Mouse (Mus musculus) MEL (cell line): ENCODE measurements around the gene Kcnk2. TPM values are rescaled to one million over a fixed set of nuclear protein-coding genes. Genes with fewer than 3 reads are reported as not detected.

Experiments
- DNase-seq: peaks from one replicate; pipeline ENCODE4 v3.0.0; 2011; ENCODE audit warnings: low read depth, low spot score
- H3K27ac ChIP-seq: 2 replicates; pipeline ENCODE4 v1.5.1; 2012; ENCODE audit warnings: low read depth, mild to moderate bottlenecking, control low read depth, low read length, moderate library complexity; ENCODE audit not compliant: control insufficient read depth
- H3K27me3 ChIP-seq, 2 experiments: fragments of 150-350 bp in 1 of 2; sonication (generic) in 1 of 2; 2 replicates each; pipeline ENCODE4 v1.6.1; 2012; ENCODE audit warnings: low read length in 2 of 2, mild to moderate bottlenecking in 2 of 2, improper control_type of control experiment in 1 of 2, moderate library complexity in 1 of 2; ENCODE audit not compliant: insufficient read depth in 2 of 2, control insufficient read depth in 1 of 2
- H3K36me3 ChIP-seq, 2 experiments: 2 replicates each; pipeline ENCODE4 v1.6.1; 2012 to 2014; ENCODE audit warnings: low read length in 2 of 2, improper control_type of control experiment in 1 of 2, inconsistent platforms in 1 of 2, mild to moderate bottlenecking in 1 of 2; ENCODE audit not compliant: insufficient read depth in 2 of 2, control insufficient read depth in 1 of 2
- H3K4me1 ChIP-seq, 2 experiments: fragments of 150-350 bp in 1 of 2; sonication (generic) in 1 of 2; 2 replicates each; pipeline ENCODE4 v1.6.1; 2012; ENCODE audit warnings: low read length in 2 of 2, improper control_type of control experiment in 1 of 2, mild to moderate bottlenecking in 1 of 2; ENCODE audit not compliant: insufficient read depth in 2 of 2, control insufficient read depth in 1 of 2
- H3K4me3 ChIP-seq, 2 experiments: fragments of 150-350 bp in 1 of 2; sonication (generic) in 1 of 2; 2 replicates each; pipeline ENCODE4 v1.5.1; 2012; ENCODE audit warnings: low read depth in 2 of 2, low read length in 2 of 2, mild to moderate bottlenecking in 2 of 2, moderate library complexity in 2 of 2, control low read depth in 1 of 2, improper control_type of control experiment in 1 of 2; ENCODE audit not compliant: control insufficient read depth in 1 of 2, insufficient read depth in 1 of 2
- H3K79me2 ChIP-seq: 2 replicates; pipeline ENCODE4 v1.6.1; 2012; ENCODE audit warnings: mild to moderate bottlenecking, low read length, moderate library complexity; ENCODE audit not compliant: control insufficient read depth, poor library complexity, insufficient read depth
- H3K9ac ChIP-seq: 2 replicates; pipeline ENCODE4 v1.6.1; 2012; ENCODE audit warnings: low read depth, mild to moderate bottlenecking, control low read depth, low read length, moderate library complexity; ENCODE audit not compliant: control insufficient read depth, poor library complexity, severe bottlenecking
- H3K9me3 ChIP-seq: fragments of 150-350 bp; sonication (generic); replicated peaks from 2 replicates; pipeline ENCODE4 v1.6.1; 2012; ENCODE audit warnings: mild to moderate bottlenecking, low read length, improper control_type of control experiment, moderate library complexity; ENCODE audit not compliant: insufficient read depth
- E2F4 ChIP-seq: IDR thresholded peaks from 2 replicates; pipeline ENCODE4 v1.6.1; 2011; ENCODE audit warnings: low read depth, low read length, improper control_type of control experiment, borderline replicate concordance
- ETS1 ChIP-seq: IDR thresholded peaks from 2 replicates; pipeline ENCODE4 v1.6.1; 2012; ENCODE audit warnings: low read depth, mild to moderate bottlenecking, inconsistent platforms, low read length, improper control_type of control experiment, moderate library complexity
- MAX ChIP-seq: IDR thresholded peaks from 2 replicates; pipeline ENCODE4 v1.6.1; 2011; ENCODE audit warnings: low read length, improper control_type of control experiment
- MYC ChIP-seq: IDR thresholded peaks from 2 replicates; pipeline ENCODE4 v1.6.1; 2011; ENCODE audit warnings: low read depth, mild to moderate bottlenecking, low read length, improper control_type of control experiment, moderate library complexity
- POLR2A ChIP-seq, 2 experiments: IDR thresholded peaks; 2 replicates each; pipeline ENCODE4 v1.6.1; 2011 to 2012; ENCODE audit warnings: low read length in 2 of 2, mild to moderate bottlenecking in 2 of 2, control low read depth in 1 of 2, improper control_type of control experiment in 1 of 2, low read depth in 1 of 2, moderate library complexity in 1 of 2; ENCODE audit not compliant: control insufficient read depth in 1 of 2, insufficient read depth in 1 of 2, poor library complexity in 1 of 2
- POLR2AphosphoS5 ChIP-seq: IDR thresholded peaks from 2 replicates; pipeline ENCODE4 v1.6.1; 2012; ENCODE audit warnings: low read depth, borderline replicate concordance, mild to moderate bottlenecking, inconsistent platforms, low read length, moderate library complexity, mixed read lengths
- RCOR1 ChIP-seq: IDR thresholded peaks from 2 replicates; pipeline ENCODE4 v1.6.1; 2012; ENCODE audit warnings: low read depth, mild to moderate bottlenecking, inconsistent platforms, low read length, improper control_type of control experiment
- SIN3A ChIP-seq: IDR thresholded peaks from 2 replicates; pipeline ENCODE4 v1.6.1; 2012; ENCODE audit warnings: low read length, improper control_type of control experiment, inconsistent platforms
- SMC3 ChIP-seq: IDR thresholded peaks from 2 replicates; pipeline ENCODE4 v1.6.1; 2011; ENCODE audit warnings: low read depth, low read length, improper control_type of control experiment
- TAL1 ChIP-seq: IDR thresholded peaks from 2 replicates; pipeline ENCODE4 v1.6.1; 2012; ENCODE audit warnings: mild to moderate bottlenecking, inconsistent platforms, low read length, moderate library complexity, mixed read lengths
- TCF12 ChIP-seq: IDR thresholded peaks from 2 replicates; pipeline ENCODE4 v1.6.1; 2014; ENCODE audit warnings: low read depth, mild to moderate bottlenecking, inconsistent platforms, low read length, improper control_type of control experiment, moderate library complexity
- UBTF ChIP-seq: IDR thresholded peaks from 2 replicates; pipeline ENCODE4 v1.6.1; 2012; ENCODE audit warnings: low read depth, mild to moderate bottlenecking, inconsistent platforms, low read length, improper control_type of control experiment, moderate library complexity, borderline replicate concordance; ENCODE audit not compliant: insufficient read depth
- ZMIZ1 ChIP-seq: IDR thresholded peaks from 2 replicates; pipeline ENCODE4 v1.6.1; 2012; ENCODE audit warnings: low read depth, mild to moderate bottlenecking, inconsistent platforms, low read length, improper control_type of control experiment, moderate library complexity
- ZNF384 ChIP-seq: IDR thresholded peaks from 2 replicates; pipeline ENCODE4 v1.6.1; 2012; ENCODE audit warnings: low read depth, mild to moderate bottlenecking, inconsistent platforms, low read length, improper control_type of control experiment
- polyA plus RNA-seq, 2 experiments: library from polyadenylated mRNA; stranded (reverse) in 1 of 2; unstranded in 1 of 2; fragments of >175 nt in 1 of 2; fragments of >200 nt in 1 of 2; gene quantifications; 2 replicates each; pipeline versions ENCODE4 v1.2.1 to v1.2.4; 2012; ENCODE audit warnings: low replicate concordance in 2 of 2, low read depth in 1 of 2; ENCODE audit not compliant: insufficient read length in 2 of 2, insufficient read depth in 1 of 2, missing spikeins in 1 of 2
- total RNA-seq: library from RNA; depleted of rRNA; stranded (reverse); fragments of 300-350 nt; gene quantifications from 2 replicates; pipeline ENCODE4 v1.2.3, GENCODE M21; 2012

The Kcnk2 gene
- total and polyA plus RNA-seq, 3 experiments = not detected

GRCm38 (mm10) chr1:189310145-189310544, 91.9 kb downstream of the Kcnk2 start:
- Histone ChIP-seq H3K4me3 (no peak overlapping the region), H3K27ac (no peak overlapping the region), H3K79me2 (no peaks in the 10 kb centered on the region), H3K4me1 (no peaks in the 10 kb centered on the region), H3K9ac (no peak overlapping the region), H3K36me3 (no peaks in the 10 kb centered on the region), H3K9me3 (no peaks in the 10 kb centered on the region), H3K27me3 (no peaks in the 10 kb centered on the region)
- DNase-seq = peak; percentile 3
- TF ChIP-seq MAX = no peak
- no peak for TF ChIP-seq E2F4
- TF ChIP-seq POLR2AphosphoS5 = no peak
- no peak for TF ChIP-seq ZMIZ1
- TF ChIP-seq POLR2A (IDR thresholded peaks at IDR 0.05; ENCODE audit: control insufficient read depth in 1 of 2, insufficient read depth in 1 of 2, low read depth in 1 of 2, low read length in 2 of 2, poor library complexity in 1 of 2) = no peak
- no peak for TF ChIP-seq TAL1
- TF ChIP-seq RCOR1 = no peak

- no peaks in the 10 kb centered on the region for H3K27me3 ChIP-seq
Observed at GRCm38 (mm10) chr1:189304988-189305522, 97.0 kb downstream of the Kcnk2 start.

DNA sequence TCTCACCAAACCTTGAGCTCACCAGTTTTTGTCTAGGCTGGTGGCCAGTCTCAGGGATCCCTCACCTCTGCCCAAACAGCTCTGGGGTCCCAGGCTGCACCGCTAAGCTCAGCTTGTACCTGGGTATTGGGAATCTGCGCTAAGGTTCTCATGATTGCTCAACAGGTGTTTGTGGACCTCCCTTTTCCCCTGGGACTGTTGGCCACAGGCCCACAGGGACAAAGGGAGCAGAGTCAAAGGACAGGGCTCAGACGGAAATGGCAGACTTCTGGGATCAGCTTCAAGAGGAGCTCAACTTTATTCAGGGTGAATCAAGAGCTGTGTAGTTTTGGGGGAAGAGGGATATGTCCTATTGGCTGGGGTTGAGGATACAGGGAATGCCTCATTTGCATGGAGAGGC, 99.1 kb downstream of the Kcnk2 start:
- no peak for TF ChIP-seq SMC3
- no peak for TF ChIP-seq ZNF384
- no peak for TF ChIP-seq POLR2A (IDR thresholded peaks at IDR 0.05; ENCODE audit: control insufficient read depth in 1 of 2, insufficient read depth in 1 of 2, low read depth in 1 of 2, low read length in 2 of 2, poor library complexity in 1 of 2)
- H3K4me3 ChIP-seq = no peak overlapping the region
- H3K27me3 ChIP-seq = no peaks in the 10 kb centered on the region
- H3K4me1 ChIP-seq = no peaks in the 10 kb centered on the region
- no peak for DNase-seq
- no peaks in the 10 kb centered on the region for H3K9me3 ChIP-seq
- H3K36me3 ChIP-seq = no peaks in the 10 kb centered on the region
- no peak overlapping the region for H3K27ac ChIP-seq
- no peak overlapping the region for H3K9ac ChIP-seq
- no peaks in the 10 kb centered on the region for H3K79me2 ChIP-seq

More at GRCm38 (mm10) chr1:189304988-189305522, 97.0 kb downstream of the Kcnk2 start:
- Histone ChIP-seq H3K36me3 (no peaks in the 10 kb centered on the region), H3K4me3 (no peak overlapping the region), H3K27ac (no peak overlapping the region), H3K9me3 (no peaks in the 10 kb centered on the region), H3K4me1 (no peaks in the 10 kb centered on the region), H3K79me2 (no peaks in the 10 kb centered on the region), H3K9ac (no peak overlapping the region)
- DNase-seq = no peak
- TF ChIP-seq POLR2A (IDR thresholded peaks at IDR 0.05; ENCODE audit: control insufficient read depth in 1 of 2, insufficient read depth in 1 of 2, low read depth in 1 of 2, low read length in 2 of 2, poor library complexity in 1 of 2) (no peak), ETS1 (no peak), TCF12 (no peak), MYC (no peak), SMC3 (no peak), UBTF (no peak), SIN3A (no peak)
